In the genomic region with DNA sequence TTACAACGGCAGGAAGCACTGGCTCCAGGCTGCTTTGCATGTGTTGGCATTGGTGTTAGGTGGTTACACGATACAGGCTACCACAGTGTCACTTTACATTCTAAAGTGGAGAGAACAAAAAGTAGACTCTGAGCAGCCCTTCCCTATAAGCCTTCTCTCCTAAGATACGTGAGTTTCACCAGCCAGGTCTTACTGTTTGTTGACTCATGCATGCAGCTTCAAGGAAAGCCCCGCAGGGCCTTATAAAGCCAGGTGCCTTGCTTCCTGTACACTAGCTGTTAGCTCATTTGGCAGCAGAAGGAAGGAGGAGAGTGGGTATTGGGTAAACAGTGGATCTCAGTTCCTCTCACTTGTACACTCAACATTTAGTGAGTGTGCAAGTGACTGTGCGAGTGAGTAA, we compare ENCODE assay signal across 13 mouse cellular contexts.
DNase-seq lines count a peak whose midpoint lies in the region; ATAC-seq and TF ChIP-seq lines count a peak whose summit lies in the region.
"Had no signal": no experiment of that assay in that cellular context is flagged by ENCODE, and none has a peak within 500 bp of the region (broad histone marks: within the 10 kb centered on the region; RNA-seq: fewer than 3 reads in every experiment).

No protein-coding gene starts in this region.

- H3K9ac ChIP-seq in limb, embryonic 14.5 days (ENCODE audit: low read depth, low read length, severe bottlenecking) = no peak overlapping the region
- H3K9ac ChIP-seq in CH12.LX (ENCODE audit: insufficient read depth, low read depth) = no peak overlapping the region
- H3K9ac ChIP-seq: neural tube, embryonic 13.5 days had no signal

- no peaks in the 10 kb centered on the region for H3K27me3 ChIP-seq in limb, embryonic 14.5 days (ENCODE audit: control insufficient read depth, insufficient read depth, low read length)
- H3K27me3 ChIP-seq in limb, embryonic 10.5 days (ENCODE audit: low read depth, poor library complexity, severe bottlenecking) = no peaks in the 10 kb centered on the region
- no peaks in the 10 kb centered on the region for H3K27me3 ChIP-seq in CH12.LX (replicated peaks)
- H3K27me3 ChIP-seq: megakaryocyte, embryonic 14.5 days; neural tube, embryonic 13.5 days had no signal

- 66% methylated on average over 5 of the region's 5 CpGs for WGBS in limb, embryonic 14.5 days
- WGBS in limb, embryonic 10.5 days = 92% methylated on average over 5 of the region's 5 CpGs

- no peaks in the 10 kb centered on the region for H3K9me3 ChIP-seq in limb, embryonic 14.5 days (ENCODE audit: control insufficient read depth, low read length)
- no peaks in the 10 kb centered on the region for H3K9me3 ChIP-seq in limb, embryonic 10.5 days (replicated peaks)
- H3K9me3 ChIP-seq in CH12.LX (replicated peaks; ENCODE audit: low read length) = peaks cover 5% of the 10 kb centered on the region
- H3K9me3 ChIP-seq: megakaryocyte, embryonic 14.5 days; neural tube, embryonic 13.5 days had no signal

- TF ChIP-seq CTCF in CH12.LX (conservative IDR thresholded peaks at IDR 0.05 in 1 of 2, IDR thresholded peaks at IDR 0.05 in 1 of 2; ENCODE audit: low read depth in 2 of 2, low read length in 2 of 2) = no peak

- no peak for TF ChIP-seq RAD21 in CH12.LX (IDR thresholded peaks at IDR 0.05; ENCODE audit: low read depth, low read length)

- DNase-seq in limb, embryonic 14.5 days (ENCODE audit: low spot score) = peak; percentile 2
- DNase-seq in limb, embryonic 10.5 days (ENCODE audit: low spot score) = no peak
- DNase-seq in CH12.LX (ENCODE audit: extremely low read depth) = peak; percentile 79
- peak; percentile 84 for DNase-seq in thymus, postnatal 0 days (ENCODE audit: low spot score)
- no peak for DNase-seq in left cerebral cortex, adult 8-10 months (ENCODE audit: low spot score in 2 of 2)
- DNase-seq in cerebellum, postnatal 14 days = no peak
- DNase-seq in yolk sac, embryonic 10.5 days (ENCODE audit: low spot score) = no peak
- DNase-seq: cerebellum, adult 18-20 months; heart, postnatal 14 days; kidney, postnatal 14 days had no signal

- TF ChIP-seq POLR2A in limb, embryonic 14.5 days (IDR thresholded peaks at IDR 0.05; ENCODE audit: borderline replicate concordance, extremely low read depth, insufficient read depth, insufficient read length) = no peak
- no peak for TF ChIP-seq POLR2A in CH12.LX (IDR thresholded peaks at IDR 0.05; ENCODE audit: low read depth, low read length)

- 0 out of 2 replicates have a peak, but pooled peaks cover 5% of the 10 kb centered on the region for H3K4me1 ChIP-seq in limb, embryonic 14.5 days (ENCODE audit: control insufficient read depth, insufficient read depth, low read length)
- H3K4me1 ChIP-seq in limb, embryonic 10.5 days = no peaks in the 10 kb centered on the region
- H3K4me1 ChIP-seq in CH12.LX (ENCODE audit: control insufficient read depth in 1 of 2, insufficient read depth in 2 of 2) = peaks cover 24 to 36% of the 10 kb centered on the region in 2 experiments

- no peak overlapping the region for H3K27ac ChIP-seq in limb, embryonic 14.5 days (replicated peaks; ENCODE audit: low read depth, low read length)
- no peak overlapping the region for H3K27ac ChIP-seq in limb, embryonic 10.5 days
- peak overlapping the region; percentile 82 for H3K27ac ChIP-seq in CH12.LX (ENCODE audit: insufficient read depth, low read depth)
- H3K27ac ChIP-seq: neural tube, embryonic 13.5 days had no signal

- no peak overlapping the region for H3K4me2 ChIP-seq in limb, embryonic 14.5 days (replicated peaks; ENCODE audit: low read depth, low read length, severe bottlenecking)
- peak overlapping the region; percentile 57 for H3K4me2 ChIP-seq in CH12.LX (ENCODE audit: insufficient read depth, low read depth, poor library complexity, severe bottlenecking)
- H3K4me2 ChIP-seq: neural tube, embryonic 13.5 days had no signal

- H3K36me3 ChIP-seq in limb, embryonic 14.5 days (ENCODE audit: control insufficient read depth, insufficient read depth, low read length) = no peaks in the 10 kb centered on the region
- H3K36me3 ChIP-seq in limb, embryonic 10.5 days = no peaks in the 10 kb centered on the region
- peaks cover 0 to 10% of the 10 kb centered on the region in 2 experiments for H3K36me3 ChIP-seq in CH12.LX (replicated peaks in 1 of 2; ENCODE audit: control insufficient read depth in 1 of 2, insufficient read depth in 1 of 2, low read length in 1 of 2)
- H3K36me3 ChIP-seq: neural tube, embryonic 13.5 days had no signal

- dilution Hi-C loops in CH12.LX (cut with MboI; ENCODE audit: extremely low pct_ligation_motif_present, extremely low pct_unique_long_range_greater_than_20kb, low sequenced_read_pairs) = no loop called here

- in situ Hi-C loops in CH12.LX (cut with MboI; ENCODE audit: low pct_ligation_motif_present, low pct_unique_long_range_greater_than_20kb, low sequenced_read_pairs) = no loop called here

- no peaks in the 10 kb centered on the region for H3K79me2 ChIP-seq in CH12.LX (replicated peaks; ENCODE audit: control insufficient read depth, extremely low read depth, insufficient read depth, poor library complexity, severe bottlenecking)

- ATAC-seq in limb, embryonic 14.5 days (ENCODE audit: low FRiP score, low read depth) = no peak
- ATAC-seq in megakaryocyte, adult 5-6 weeks (ENCODE audit: poor library complexity, severe bottlenecking) = peak; percentile 74

- no peak overlapping the region for H3K4me3 ChIP-seq in limb, embryonic 14.5 days (replicated peaks; ENCODE audit: low read length)
- no peak overlapping the region for H3K4me3 ChIP-seq in limb, embryonic 10.5 days
- H3K4me3 ChIP-seq in CH12.LX (replicated peaks in 1 of 3; ENCODE audit: low read depth in 2 of 3, low read length in 2 of 3, poor library complexity in 1 of 3) = peak overlapping the region in 2 of 3 experiments; percentile 13 to 25
- H3K4me3 ChIP-seq: megakaryocyte, embryonic 14.5 days; neural tube, embryonic 13.5 days had no signal

- peak; percentile 81 for TF ChIP-seq EP300 in CH12.LX (IDR thresholded peaks at IDR 0.05; ENCODE audit: low read length)

TF ChIP-seq in CH12.LX, 34 proteins besides CTCF, POLR2A, EP300 and RAD21:
- TF ChIP-seq KAT2A (IDR thresholded peaks at IDR 0.05; ENCODE audit: insufficient replicate concordance, low read length) (no peak), ZMIZ1 (IDR thresholded peaks at IDR 0.05; ENCODE audit: low read depth, low read length) (no peak), E2F4 (IDR thresholded peaks at IDR 0.05; ENCODE audit: insufficient replicate concordance, low read depth, low read length) (no peak), TCF12 (IDR thresholded peaks at IDR 0.05; ENCODE audit: low read depth, low read length) (peak; percentile 85), ZNF384 (IDR thresholded peaks at IDR 0.05; ENCODE audit: low read depth, low read length) (no peak), CHD2 (IDR thresholded peaks at IDR 0.05; ENCODE audit: low read length) (no peak), JUN (IDR thresholded peaks at IDR 0.05; ENCODE audit: insufficient read depth, low read depth, low read length) (0 out of 2 replicates have a peak, but pooled peaks have one; percentile 10), JUND (conservative IDR thresholded peaks at IDR 0.05; ENCODE audit: low read depth, low read length) (no peak), MAX (IDR thresholded peaks at IDR 0.05; ENCODE audit: low read length) (peak; percentile 64; the same call in 1 of the 2 replicates), CHD1 (IDR thresholded peaks at IDR 0.05; ENCODE audit: low read depth, low read length) (no peak), MAFK (IDR thresholded peaks at IDR 0.05; ENCODE audit: insufficient replicate concordance, low read length) (no peak), USF2 (conservative IDR thresholded peaks at IDR 0.05; ENCODE audit: low read depth, low read length) (no peak), ZKSCAN1 (IDR thresholded peaks at IDR 0.05; ENCODE audit: borderline replicate concordance, low read depth, low read length) (no peak), USF1 (IDR thresholded peaks at IDR 0.05; ENCODE audit: low read depth, low read length) (no peak), POLR2AphosphoS2 (IDR thresholded peaks at IDR 0.05; ENCODE audit: low read depth, low read length) (no peak), GABPA (IDR thresholded peaks at IDR 0.05; ENCODE audit: insufficient replicate concordance, low read depth, low read length) (no peak), UBTF (IDR thresholded peaks at IDR 0.05; ENCODE audit: low read depth, low read length) (no peak), MXI1 (IDR thresholded peaks at IDR 0.05; ENCODE audit: low read depth, low read length) (peak; percentile 37; the same call in 1 of the 2 replicates), MAZ (IDR thresholded peaks at IDR 0.05; ENCODE audit: low read depth, low read length) (no peak), PAX5 (IDR thresholded peaks at IDR 0.05; ENCODE audit: low read length) (no peak), RCOR1 (conservative IDR thresholded peaks at IDR 0.05; ENCODE audit: low read depth, low read length) (no peak; the same call in 1 of the 2 replicates), ZC3H11A (IDR thresholded peaks at IDR 0.05; ENCODE audit: low read depth, low read length) (no peak), HCFC1 (IDR thresholded peaks at IDR 0.05; ENCODE audit: low read depth, low read length) (no peak), MYC (IDR thresholded peaks at IDR 0.05; ENCODE audit: low read depth, low read length) (peak; percentile 63; the same call in 1 of the 2 replicates), BHLHE40 (IDR thresholded peaks at IDR 0.05; ENCODE audit: low read depth, low read length) (peak; percentile 68), MEF2A (IDR thresholded peaks at IDR 0.05; ENCODE audit: borderline replicate concordance, low read depth, low read length) (peak; percentile 65; the same call in 1 of the 2 replicates), NELFE (IDR thresholded peaks at IDR 0.05; ENCODE audit: low read depth, low read length) (no peak), TBP (conservative IDR thresholded peaks at IDR 0.05; ENCODE audit: low read depth, low read length) (peak; percentile 68; the same call in 1 of the 2 replicates), SIN3A (IDR thresholded peaks at IDR 0.05; ENCODE audit: low read length) (no peak), NRF1 (IDR thresholded peaks at IDR 0.05; ENCODE audit: low read depth, low read length) (no peak), SMC3 (IDR thresholded peaks at IDR 0.05; ENCODE audit: low read depth, low read length) (no peak), ETS1 (conservative IDR thresholded peaks at IDR 0.05; ENCODE audit: low read depth, low read length) (peak; percentile 72), IRF4 (IDR thresholded peaks at IDR 0.05; ENCODE audit: low read depth, low read length) (peak; percentile 79), ELF1 (IDR thresholded peaks at IDR 0.05; ENCODE audit: low read depth, low read length) (peak; percentile 71)
TF ChIP-seq in CH12.LX: peak in this region for 11.

Comparison
In these comparisons a context has a peak if more than half of its experiments do, and no peak if none do; other contexts are left out.
1. DNase-seq: peak in limb, embryonic 14.5 days (single experiment), CH12.LX (single experiment) and thymus, postnatal 0 days (single experiment); none in limb, embryonic 10.5 days (single experiment), left cerebral cortex, adult 8-10 months (0 of 2), cerebellum, postnatal 14 days (0 of 2) and yolk sac, embryonic 10.5 days (single experiment).
2. H3K4me3 ChIP-seq: peak in CH12.LX (2 of 3); none in limb, embryonic 14.5 days (single experiment) and limb, embryonic 10.5 days (single experiment).